Mouse (Mus musculus) common myeloid progenitor, adult 5-6 weeks (primary cell): Measurements from ENCODE around the gene Rab42. TPM values are rescaled to one million over a fixed set of nuclear protein-coding genes. Genes with fewer than 3 reads are reported as not detected.
A peak's percentile ranks its signal among the peaks of the same experiment; 100 is the strongest.
"Not testable (repeated sequence)": the region's sequence is repeated elsewhere in the genome, so short reads cannot be mapped to it uniquely, and the experiment has no call there.

Experiments used
- ATAC-seq: replicated peaks from 2 replicates; pipeline ENCODE4 v1.8.0; 2016; ENCODE audit warnings: low read depth, mild to moderate bottlenecking, moderate TSS enrichment, inconsistent platforms; ENCODE audit not compliant: poor library complexity, severe bottlenecking
- total RNA-seq: library from RNA; stranded (forward); fragments of 200-1000, 187-1606 nt; gene quantifications from 2 replicates; pipeline ENCODE4 v1.2.3, GENCODE M21; 2017

The Rab42 gene
- total RNA-seq, 1 experiment from 2014 or later = not detected

- ATAC-seq = not testable (repeated sequence)
These were observed 14.3 kb downstream of the Rab42 start for GRCm38 (mm10) chr4:132288840-132289239.

DNA sequence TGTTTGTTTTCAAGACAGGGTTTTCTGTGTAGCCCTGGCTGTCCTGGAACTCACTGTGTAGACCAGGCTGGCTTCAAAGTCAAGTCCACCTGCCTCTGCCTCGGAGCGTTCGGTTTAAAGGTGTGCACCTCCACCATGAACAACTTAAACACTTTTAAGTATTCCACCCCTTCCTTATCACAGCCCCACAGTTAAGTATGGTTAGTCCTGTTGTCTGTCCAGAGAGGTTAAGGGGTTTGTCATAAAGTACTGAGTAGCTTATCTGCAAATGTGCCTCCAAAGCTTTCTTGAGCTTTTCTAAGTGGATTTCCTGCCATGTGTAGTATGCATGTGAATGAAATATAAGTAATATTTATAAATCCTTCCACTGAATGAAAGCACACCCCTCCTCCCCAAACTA lies 27.2 kb downstream of the Rab42 start:
- ATAC-seq = no peak

DNA sequence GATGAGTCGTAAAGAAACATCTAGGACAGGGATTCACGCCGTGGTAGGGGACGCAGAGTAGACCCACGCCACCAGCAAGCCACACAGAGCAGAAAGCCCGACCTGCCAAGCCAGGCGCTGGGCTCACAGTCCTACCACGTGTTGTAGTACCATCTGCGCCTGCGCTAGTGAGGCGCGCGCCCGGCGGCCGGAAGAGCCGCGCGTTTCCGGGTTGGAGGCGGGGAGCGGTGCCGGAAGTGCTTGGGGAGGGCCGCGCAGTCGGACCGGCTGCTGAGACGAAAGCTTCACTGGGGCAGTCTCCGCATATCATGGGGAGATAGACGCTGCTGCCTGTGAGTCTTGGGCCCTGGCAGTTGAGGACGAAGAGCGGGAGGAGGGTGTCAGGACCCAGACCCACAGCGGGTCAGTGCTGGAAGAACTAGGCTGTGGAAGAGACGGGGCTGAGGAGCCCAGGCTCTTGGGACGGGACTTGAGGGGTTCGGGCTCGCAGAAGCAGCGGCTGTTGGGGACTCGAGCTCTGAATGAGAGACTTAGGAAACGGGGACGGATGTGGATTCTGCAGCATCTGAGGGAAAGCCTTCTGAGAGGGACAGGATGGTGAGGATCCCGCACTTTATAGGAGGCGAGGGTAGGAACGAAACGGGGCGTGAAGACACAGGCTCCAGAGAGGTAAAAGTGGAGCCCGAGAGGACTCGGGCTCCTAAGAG lies 28.9 kb downstream of the Rab42 start, which contains the start of gene Taf12:
Gene Taf12 (plus strand): TSS at position 220 of the 707 bp plus-strand sequence.
- peak; percentile 58 for ATAC-seq

DNA sequence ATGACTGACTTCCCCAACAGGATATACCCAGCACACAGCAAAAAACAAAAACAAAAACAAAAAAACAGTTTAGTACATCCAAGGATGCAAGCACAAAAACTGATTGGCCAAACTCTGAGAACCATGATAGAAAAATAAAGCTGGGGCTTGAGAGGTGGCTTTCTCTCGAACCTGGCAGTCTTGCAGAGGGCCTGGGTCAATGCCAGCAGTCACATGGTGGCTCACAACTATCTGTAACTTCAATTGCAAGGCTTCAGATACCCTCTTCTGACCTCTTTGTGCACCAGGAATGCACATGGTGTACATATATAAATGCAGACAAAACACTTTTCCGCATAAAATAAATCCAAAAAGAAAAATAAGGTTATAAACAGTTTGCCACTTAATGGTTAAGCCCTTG lies 30.0 kb downstream of the Rab42 start:
- ATAC-seq = no peak

GRCm38 (mm10) chr4:132269740-132270560 lies 33.2 kb downstream of the Rab42 start:
- peak; percentile 76 for ATAC-seq

DNA sequence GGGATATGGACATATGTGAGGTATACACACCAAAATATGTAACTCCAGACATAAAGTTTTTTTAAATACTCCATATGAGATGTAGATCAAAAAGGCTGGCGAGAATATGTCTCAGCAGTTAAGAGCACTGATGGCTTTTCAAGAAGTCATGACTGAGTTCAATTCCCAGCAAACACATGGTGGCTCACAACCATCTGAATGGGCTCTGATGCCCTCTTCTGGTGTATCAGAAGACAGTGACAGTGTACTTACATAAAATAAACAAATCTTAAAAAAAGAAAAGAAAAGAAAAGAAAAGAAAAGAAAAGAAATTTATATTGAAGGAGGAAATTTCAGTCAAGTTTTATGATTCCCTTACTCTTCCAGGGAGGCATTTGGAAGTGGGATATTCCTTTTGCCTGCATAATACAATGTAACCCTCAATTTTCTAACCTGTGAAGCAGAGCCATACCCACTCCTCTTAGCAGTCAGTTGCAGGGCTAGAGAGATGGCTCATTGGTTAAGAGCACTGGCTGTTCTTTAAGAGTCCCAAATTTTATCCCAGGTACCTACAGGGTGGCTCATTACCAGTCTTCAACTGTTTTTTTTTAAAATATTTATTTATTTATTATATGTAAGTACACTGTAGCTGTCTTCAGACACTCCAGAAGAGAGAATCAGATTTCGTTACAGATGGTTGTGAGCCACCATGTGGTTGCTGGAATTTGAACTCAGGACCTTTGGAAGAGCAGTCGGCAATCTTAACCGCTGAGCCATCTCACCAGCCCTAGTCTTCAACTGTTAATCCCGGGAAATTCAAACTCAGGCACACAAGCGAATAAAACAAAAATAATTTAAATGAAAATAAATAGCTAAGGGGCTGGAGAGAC lies 34.1 kb downstream of the Rab42 start:
- peak; percentile 48 for ATAC-seq

DNA sequence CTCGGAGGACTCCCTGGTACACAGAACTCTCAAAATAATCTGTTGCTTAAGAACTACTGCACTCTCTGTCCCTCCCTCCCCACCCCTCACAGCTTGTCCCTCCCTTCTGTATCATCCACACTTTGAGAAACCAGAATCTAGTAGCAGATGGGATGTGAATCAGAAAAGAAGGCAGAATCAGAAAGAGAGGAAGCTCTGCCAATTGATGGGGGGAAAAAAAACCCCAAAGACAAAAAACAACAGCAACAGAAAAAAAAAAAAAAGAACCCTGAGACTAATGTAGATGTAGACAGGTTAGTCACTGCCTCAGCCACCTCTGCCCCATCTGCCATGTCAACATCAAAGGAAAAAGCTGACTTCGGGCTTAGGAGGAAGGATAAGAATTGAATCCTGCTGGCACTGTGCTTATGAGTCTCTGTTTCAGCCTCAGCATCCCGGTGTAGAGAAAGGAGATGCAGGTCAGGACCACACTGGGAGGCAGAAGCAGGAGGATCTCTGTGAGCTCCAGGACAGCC lies 36.3 kb downstream of the Rab42 start:
- no peak for ATAC-seq

- no peak for ATAC-seq
These were observed 39.9 kb downstream of the Rab42 start for GRCm38 (mm10) chr4:132263313-132263712.

- no peak for ATAC-seq
These were observed 40.9 kb downstream of the Rab42 start for GRCm38 (mm10) chr4:132262358-132262616.

- ATAC-seq = peak; percentile 64
These were observed 41.4 kb downstream of the Rab42 start, which contains the start of gene Gmeb1 for GRCm38 (mm10) chr4:132261514-132262357. Gene Gmeb1 (minus strand): TSS chr4:132261602.

GRCm38 (mm10) chr4:132260404-132261379 lies 42.5 kb downstream of the Rab42 start:
- peak; percentile 47 for ATAC-seq

GRCm38 (mm10) chr4:132259248-132259647 lies 43.9 kb downstream of the Rab42 start:
- no peak for ATAC-seq

DNA sequence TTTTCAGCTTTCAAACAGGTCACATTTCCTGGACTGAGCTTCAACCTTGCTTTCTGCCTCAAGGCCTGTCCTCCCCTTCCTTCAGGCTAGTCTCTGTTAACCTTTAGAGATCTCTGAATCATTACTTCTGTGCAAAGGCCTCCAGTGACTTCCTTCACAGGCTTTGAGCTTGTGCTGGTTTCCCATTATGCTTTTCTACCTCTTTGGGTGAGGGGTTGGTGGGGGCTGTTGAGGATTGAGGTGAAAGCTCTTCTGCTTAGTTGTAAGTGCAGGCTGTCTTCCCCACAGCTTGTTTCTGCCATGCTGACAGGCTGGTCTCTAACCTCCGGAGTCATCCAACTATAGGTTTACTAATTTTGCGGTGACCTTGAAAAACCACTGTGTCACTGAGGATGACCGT lies 46.8 kb downstream of the Rab42 start:
- ATAC-seq = no peak

DNA sequence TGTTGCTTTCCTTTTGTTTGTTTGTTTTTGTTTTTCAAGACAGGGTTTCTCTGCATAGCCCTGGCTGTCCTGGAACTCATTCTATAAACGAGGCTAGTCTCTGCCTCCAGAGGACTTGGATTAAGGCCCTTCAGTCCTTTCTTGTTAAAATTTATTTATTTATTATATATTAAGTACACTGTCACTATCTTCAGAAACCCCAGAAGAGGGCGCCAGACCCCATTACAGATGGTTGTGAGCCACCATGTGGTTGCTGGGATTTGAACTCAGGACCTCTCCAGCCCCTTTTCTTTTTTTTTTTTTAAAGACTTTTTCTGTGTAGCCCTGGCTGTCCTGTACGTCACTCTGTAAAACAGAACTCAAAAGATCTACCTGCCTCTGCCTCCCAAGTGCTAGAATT lies 48.2 kb downstream of the Rab42 start:
- ATAC-seq = no peak

DNA sequence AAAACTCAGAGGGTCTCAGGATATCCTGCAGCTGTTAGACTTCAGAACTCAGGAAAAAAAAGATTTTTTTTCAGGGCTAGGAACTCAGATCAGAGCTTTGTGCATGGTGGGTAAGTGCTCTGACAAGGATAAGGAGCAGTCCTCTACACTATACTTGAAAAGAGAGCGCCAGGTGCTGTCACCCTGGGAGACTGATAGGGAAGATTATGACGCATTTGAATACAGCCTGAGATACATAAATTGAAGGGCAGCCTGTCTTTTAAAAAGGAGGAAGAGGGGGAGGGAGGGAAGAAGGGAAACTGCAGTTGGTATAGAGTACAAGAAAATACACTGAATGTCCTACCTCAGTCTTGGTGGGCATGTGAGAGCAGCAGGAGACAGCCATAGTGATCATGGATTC lies 49.6 kb downstream of the Rab42 start:
- 0 out of 2 replicates have a peak, but pooled peaks have one; percentile 36 for ATAC-seq

- ATAC-seq = no peak
These were observed 50.1 kb downstream of the Rab42 start for GRCm38 (mm10) chr4:132253128-132253527.
